Mouse (Mus musculus) layer of hippocampus, postnatal 10 days (tissue): ENCODE results near the gene Krt23. TPM values are rescaled to one million over a fixed set of nuclear protein-coding genes. Genes with fewer than 3 reads are reported as not detected.

Source experiments
- DNase-seq, 2 experiments: peaks; one replicate each; pipeline ENCODE4 v3.0.0; 2021; ENCODE audit warnings: low spot score in 2 of 2
- long read RNA-seq: library from polyadenylated mRNA; stranded (forward); transcript quantifications from one replicate; pipeline ENCODE4 v2.0.0, GENCODE M21; 2023
- total RNA-seq, 2 experiments: library from RNA; stranded (reverse); gene quantifications; 2 replicates each; pipeline ENCODE4 v1.2.3; 2021

Krt23 gene
- not detected for total RNA-seq
- long read RNA-seq: 0 reads

DNA sequence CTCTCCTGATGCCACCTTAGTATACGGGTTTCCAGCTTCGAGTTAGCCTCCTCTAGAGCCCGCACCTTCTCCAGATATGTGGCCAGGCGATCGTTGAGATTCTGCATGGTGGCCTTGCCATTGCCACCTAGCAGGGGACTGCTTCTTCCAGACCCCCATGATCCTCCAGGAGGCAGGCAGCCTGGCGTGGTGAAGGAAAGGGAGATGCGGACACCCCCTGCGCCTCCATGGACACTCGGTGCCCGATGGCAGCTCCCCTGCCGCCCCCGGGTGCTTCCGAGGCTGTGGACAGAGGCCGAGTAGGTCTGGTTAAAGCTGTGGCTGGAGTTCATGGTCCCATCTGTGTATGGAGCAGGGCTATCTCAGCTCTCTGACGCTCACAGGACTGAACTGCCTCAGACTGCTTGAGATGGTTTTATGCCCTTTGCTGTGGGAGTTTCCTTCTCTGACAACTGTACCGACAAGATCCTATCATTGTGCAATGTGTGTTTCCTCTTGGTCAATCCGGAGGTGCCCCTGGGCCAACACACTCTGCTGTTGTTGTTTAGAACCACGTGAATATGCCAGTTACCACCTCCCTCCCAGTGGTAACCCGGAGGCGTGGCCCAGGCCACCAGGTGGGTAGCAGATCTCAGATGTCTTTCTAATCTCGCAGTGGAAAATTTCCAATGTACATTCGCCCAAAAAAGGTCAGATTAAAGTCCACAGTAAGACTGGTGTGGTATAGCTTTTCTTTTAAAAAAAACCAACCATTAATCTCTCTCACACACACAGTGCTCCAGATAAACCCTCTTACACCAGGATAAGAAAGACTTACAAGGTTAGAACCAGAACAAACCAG lies at the start of gene Krt23:
Krt23 (minus strand) TSS at position 405 of the 841 bp plus-strand sequence.
- DNase-seq: no peak

DNA sequence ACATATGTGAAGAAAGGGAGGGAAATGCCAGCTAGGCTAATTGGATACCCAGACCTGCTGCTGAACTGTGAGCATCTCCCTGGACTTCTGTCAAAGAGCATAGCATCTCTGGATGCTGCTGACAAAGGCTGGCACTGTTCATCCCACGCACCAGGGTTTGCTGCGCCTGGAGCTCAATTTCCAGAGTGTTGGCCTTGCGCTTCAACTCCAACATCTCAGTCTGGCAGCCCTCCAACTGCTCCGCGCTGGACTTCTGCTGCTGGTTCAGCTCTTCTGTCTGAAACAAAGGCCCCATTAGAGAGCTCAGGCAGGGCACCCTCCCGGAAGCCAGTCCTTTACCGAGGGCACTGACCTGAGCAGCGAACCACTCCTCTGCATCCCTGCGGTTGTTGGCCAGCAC lies 46.8 kb upstream of the Krt23 start:
- DNase-seq: peak; percentile 27 to 51

DNA sequence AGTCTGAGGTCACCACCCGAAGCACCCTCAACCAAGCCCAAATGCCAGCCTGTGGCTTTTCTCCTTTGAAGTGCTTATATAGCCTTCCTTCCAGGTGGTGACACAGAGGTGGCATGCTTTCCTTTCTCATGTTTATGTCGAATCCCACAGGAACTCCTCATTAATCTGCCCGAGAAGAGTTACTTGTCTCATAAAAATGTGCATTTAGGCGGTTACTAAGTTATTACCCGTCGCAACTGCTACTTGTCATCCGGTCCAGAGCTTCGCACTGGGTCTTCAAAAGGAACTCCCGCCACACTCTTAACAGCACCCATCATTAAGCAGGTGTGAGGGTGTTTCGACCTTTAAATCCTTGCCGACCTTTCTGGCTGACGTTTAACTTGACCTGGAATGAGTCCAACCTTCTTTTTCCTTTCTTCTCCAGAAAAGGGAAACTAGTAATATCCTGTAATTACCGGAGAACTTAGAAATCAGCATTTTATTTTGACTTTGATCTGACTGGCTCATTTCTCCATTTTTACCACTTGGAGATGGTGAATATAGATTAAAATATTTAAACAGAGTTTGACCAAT lies 28.4 kb upstream of the Krt23 start, which contains the start of gene Krt39:
Krt39 (minus strand) TSS at position 51 of the 573 bp plus-strand sequence.
- DNase-seq: no peak

DNA sequence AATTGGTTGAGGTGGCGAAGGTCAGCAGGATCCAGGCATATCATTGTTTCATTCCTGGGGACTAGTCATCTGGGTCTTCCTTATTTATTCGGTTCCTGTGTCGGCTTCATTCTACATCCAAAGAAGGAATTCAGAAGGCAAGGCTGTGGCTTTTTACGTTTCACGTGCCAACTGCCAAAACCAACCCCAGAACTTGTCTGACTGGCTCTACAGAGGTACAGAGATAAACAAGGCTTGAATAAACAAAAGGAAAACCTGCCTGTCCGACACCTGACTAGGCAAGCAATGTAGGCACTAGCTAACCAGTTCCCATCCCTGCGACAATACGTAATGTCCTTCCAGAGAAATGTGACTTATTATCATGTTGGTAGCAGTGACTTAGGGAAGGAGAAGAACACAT lies 21.2 kb upstream of the Krt23 start:
- no peak for DNase-seq

DNA sequence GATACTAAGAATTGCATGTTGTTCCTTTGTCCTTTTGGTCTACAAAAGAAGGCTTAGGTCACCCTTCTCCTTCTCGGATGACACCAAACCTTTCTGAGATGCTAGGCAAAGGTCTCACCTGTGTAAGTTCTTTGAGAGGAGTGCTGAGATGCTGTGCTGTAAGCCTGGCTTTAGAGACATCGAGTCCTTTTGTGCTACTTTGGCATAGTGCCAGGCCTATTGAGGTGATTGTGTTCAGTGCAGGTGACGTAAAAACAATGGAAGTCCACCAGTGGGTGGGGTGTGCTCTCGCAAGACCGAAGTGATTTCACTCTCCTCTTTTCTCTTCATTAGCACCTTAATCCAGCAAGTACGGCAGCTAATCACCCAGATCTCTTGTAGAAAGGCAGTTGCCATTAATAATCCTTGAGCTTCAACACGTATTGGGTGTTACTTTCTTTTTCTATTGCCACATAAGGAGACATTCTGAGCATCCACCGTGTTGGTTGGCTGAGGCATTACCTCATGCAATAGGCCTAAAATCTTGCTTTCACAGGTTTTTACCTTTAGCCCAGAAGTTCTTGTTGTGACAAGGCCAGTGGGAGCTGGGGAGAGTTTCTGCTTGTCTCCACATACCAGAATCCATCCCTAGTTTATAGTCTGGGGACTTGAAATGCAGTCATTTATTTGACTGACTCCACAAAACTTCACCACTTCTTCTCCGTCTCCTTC lies 7.3 kb upstream of the Krt23 start:
- no peak for DNase-seq

DNA sequence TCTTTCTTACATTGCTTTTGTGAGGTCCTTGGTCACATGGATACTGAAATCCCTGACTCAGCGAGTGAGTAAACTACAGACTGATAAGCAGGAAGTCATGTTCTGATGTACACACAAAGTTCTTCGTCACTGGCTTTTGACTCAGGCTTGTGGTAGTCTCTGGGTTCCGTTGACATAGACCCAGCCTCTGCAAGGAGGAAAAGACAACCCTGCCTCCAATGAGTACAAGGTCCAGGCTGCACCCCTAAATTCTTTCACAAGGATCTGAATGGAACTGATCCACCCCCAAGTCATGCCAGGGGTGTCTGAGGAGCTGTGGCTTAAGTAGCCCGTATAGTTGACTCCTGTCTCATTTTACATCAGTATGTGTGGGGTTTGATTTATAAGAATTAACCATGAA lies 3.5 kb upstream of the Krt23 start:
- no peak for DNase-seq

DNA sequence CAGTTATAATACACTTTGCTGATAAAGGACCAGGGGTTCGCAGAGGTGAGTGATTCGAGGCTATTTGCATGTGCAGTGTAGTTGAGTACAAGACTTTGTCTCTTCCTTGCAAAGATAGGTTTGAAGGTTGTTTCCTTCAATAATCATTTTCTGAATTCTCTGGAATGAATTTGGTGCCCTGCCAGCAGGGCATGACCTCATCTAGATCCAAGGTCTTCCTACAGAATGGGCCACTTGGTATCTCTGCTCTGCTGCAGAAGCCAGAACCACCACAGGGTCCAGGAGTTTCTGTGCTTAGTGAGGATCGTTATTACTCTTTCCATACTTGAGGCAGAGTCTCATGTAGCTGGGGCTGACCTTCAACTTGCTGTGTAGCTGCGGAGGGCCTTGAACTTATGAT lies 1.8 kb upstream of the Krt23 start:
- no peak for DNase-seq

DNA sequence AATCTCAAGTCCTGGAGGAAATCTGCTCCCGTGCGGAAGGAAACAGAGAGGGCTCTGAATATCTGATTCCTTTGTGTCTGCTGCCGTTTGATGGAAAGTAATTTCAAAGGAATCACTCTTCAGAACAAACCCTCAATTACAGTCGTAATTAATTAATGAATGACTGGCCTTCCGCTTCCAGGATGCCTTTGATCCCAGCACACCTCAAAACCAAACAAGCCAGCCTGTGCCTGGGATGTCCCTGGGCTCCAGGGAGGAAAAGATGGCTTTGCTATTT lies 575 bp upstream of the Krt23 start:
- DNase-seq: no peak

DNA sequence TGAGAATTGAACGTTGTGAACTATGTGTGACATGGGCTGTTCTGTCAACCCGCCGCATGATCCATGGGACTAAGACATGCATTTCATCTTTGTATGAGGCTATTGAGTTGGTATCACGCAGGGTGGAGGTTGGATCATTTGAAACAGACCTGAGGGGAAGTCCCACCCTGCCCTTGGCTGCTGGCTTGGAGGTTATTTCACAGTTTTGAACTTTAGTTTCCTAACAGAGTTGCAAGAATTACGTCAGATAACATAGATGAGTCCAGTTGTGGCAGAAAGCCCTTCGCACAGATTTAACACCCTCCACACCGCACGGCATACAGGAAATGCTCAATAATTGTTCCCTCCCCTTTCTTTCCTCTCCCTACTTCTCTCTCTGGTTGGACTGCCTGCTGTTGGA lies 1.9 kb downstream of the Krt23 start:
- no peak for DNase-seq

DNA sequence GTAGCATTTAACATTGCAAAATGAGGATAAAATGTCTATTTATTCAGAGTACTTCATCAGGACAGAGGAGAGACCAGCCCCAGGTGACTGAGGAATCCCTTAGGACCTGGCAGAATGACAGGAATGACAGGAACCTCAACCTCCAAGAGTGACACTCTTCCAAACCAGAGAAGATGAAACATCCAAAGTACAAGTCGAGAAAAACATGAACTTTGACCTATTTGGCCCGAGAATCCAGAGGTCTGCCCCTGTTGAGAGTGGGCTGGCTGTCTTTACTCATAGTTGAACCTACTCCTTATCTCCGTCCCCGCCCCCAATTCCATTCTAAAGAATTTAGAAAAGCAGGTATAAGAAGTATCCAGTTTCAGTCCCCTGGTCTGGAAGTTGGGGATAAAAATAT lies 2.3 kb downstream of the Krt23 start:
- no peak for DNase-seq

DNA sequence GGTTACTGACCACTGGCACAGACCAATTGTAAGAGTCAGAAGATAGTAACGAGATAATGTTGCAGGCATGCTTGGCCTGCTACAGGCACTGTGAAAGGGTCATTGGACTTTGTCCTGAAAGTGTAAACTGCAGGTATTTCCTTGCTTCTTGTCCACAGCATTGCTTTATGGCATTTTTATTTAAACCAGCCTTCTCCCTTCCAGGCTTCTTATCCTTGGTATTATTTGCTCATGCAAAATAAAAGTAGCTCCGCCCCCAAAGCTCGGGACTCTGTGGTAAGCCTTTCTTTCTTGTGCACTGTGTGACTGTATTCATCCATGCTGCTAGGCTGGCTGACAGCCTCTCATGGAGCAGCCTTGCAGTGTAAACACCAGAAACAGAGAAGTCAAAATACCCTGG lies 3.7 kb downstream of the Krt23 start:
- no peak for DNase-seq

DNA sequence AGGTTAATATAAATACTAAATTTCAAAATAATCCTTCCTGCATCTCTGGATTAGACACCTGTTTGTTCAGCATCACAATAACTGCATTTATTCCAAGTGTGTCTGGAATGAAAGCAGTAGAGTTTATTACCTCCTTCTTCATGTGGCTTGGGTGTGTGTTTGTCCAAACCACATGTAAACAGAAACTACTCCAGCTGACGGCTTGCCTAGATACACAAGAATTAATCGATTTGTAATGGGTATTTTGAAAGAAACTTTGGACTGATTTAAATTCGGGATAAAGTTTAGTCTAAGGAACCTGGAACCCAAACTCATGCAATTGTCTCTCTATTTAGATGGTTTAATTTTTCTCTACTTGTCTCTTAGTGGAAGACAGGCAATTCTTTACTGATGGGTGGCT lies 18.0 kb downstream of the Krt23 start:
- DNase-seq: no peak

DNA sequence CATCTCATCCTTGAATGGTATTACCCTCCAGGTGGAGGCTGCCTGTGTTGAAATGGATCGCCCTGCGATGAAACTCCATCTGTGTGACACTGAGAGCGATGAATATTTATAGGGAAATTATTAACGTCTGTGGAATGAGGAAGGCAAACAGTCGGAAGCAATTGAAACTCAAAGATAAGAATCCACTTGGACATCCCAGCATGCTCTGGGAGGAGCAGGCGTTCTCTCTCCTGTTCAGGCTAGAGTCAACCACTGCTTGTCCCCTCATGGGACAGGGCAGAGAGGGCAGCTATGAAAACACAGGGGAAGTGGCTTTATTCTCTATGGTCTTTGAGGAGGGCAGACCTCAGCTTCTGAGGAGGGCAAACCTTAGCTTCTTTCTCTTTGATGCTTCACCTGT lies 19.5 kb downstream of the Krt23 start:
- DNase-seq: no peak

DNA sequence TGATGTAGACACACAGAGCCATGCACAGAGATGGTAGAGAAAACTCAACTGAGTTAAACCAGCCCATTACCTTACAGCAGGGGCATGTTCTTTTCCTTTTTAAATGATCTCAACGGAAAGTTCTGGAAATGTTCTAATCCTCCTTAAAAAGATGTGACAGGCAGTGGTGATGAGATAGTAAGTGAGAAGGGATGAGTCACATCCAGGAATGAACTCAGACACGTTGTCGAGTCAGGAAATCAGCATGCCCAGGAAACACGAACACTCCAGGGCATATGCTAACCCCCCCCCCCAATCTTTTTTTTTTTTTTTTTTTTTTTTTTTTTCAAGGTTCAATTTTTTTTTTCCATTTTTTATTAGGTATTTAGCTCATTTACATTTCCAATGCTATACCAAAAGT lies 20.5 kb downstream of the Krt23 start:
- DNase-seq: no peak

DNA sequence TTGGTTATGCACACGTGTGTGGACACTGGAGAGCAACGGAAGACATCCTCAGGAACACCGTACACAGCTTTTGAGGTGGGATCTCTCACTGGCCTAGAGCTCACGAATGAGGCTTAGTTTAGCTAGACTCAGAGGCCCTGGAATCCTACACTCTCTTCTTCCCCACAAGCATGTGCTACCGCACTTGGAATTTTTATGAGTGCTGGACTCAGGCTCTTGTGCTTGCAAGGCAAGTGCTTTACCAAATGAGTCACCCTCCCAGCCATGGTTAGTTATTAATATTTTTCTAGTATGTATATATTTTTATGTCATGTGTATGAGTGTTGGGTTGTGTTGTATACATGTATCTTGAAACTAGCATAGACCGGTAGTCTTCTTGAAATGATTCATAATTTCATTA lies 21.0 kb downstream of the Krt23 start:
- DNase-seq: no peak

DNA sequence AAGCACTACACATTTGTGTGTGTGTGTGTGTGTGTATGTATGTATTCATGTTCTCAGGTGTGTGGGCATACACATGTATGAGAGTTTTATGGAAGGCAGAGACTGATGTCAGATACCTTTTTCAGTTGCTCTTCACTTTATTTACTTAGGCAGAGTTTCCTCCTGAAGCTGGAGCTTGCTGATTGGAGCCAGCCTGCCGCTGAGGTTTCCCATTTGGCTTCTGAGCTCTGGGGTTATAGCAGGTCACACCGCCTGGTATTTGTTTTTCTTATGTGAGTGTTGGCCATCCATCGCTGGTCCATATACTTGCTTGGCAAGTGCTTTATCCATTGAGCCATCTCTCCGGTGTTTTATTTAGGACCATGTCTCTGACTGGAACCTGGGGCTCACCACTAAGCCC lies 23.7 kb downstream of the Krt23 start:
- DNase-seq: no peak

DNA sequence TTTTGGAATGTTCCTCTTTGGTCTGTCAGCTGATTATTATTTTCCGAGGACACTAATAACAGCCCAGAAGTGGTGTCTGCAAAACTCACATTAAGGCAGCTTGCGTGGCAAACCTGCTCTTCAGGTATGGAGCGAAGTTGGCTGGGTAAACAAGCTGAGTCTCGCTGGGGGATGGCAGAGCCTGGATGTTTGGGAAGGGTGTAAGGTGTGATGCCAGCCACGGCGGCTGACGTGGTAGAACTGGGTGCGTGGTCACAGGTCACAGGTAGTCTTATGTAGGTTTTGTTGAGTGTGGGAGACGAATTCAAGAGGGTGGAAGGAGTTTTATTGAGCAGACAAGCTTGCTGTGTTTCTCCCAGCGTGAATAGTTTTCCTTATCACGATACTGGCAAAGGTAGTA lies 24.4 kb downstream of the Krt23 start:
- no peak for DNase-seq

DNA sequence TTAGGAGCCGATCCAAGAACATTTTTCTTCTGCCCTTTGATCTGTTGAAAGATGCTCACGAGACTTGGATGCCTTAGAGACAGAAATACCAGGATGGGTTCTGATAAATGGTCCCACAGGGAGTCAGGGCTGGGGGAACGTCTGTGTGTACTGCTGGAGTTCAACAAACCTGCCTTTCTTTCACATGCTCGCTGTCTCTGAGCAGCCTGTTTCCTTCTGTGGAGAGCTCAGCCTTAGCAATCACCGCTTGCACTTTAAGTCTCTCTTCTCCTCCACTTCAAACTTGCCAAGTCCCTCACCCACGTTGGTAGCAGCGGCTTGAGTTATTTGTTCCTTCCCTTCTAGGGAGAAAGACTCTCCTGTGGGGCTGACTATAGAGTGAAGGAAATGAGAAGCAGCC lies 26.6 kb downstream of the Krt23 start:
- DNase-seq: no peak

DNA sequence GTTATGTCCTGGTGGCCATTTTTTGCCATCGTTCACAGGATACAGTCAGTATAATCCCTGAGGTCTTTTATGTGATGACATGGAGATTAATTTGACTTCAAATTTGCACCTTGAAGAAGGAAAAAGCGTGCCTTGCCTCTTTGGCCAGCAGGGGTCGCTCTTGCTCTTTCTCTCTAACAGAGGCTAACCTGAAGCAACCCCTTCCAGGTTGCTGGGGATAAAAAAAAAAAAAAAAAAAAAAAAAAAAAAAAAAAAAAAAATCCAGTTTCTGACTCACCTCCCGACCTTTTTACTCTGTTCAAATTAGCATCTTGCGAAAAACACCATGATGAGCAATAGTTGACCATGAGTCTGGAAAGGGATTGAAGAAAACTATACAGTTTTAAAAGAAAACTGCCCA lies 28.1 kb downstream of the Krt23 start:
- DNase-seq: peak; percentile 87 to 89

DNA sequence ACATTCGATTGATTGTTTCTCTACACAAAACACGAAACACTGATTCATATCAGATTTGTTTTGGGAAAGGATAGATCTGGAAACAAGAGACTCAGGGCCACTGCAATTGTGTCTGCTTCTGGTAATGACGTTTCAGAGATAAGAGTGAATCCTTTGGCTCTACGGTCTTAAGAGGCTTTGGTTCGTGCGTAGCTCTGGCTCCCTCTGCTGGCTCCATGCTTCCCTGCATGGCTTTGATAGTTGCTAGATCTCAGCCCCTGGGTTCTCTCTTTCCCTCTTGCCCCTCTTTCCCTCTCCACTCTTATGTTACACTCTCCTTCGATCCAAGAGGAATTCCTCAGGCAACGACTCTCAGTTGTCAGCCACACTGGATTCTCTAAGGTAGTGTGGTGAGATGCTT lies 29.8 kb downstream of the Krt23 start:
- DNase-seq: peak; percentile 79 to 83

DNA sequence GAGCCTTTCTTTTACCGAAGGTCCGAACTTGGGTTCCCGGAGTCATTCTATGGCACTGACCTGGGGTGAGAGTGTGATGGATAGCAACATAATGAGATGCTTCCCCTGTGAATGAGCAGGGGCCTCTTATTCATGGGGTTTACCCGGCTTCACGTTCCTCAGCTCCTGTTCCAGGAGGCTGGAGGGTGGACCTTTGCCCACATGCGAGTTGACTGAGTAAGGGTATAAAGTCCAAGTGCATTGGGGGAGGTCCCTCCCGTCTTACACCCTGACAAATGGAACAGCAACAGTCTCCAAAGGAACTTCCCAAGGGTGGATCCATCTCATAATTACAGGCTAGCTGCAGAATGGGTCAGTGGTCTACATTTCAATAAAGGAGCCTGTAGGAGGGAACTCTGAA lies 31.2 kb downstream of the Krt23 start:
- DNase-seq: no peak

DNA sequence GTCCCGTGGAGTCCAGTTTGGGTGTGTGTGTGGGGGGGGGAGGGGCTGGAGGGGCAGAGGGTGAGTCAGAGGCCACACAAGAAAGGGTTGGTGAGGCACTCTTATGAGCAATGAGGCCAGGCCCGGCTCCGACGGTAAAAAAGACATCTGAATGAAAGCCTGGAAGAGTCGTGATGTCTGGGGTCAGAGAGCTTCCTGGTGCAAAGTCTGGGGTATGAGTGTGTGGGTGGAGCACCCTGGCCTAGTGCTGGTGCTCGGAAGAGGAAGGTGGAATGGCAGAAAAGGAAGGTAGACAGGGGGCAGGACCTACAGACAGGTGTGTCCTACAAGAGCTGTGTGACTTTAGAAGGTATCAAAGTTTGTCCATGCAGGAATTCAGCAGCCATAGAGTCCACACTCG lies 34.0 kb downstream of the Krt23 start:
- no peak for DNase-seq

DNA sequence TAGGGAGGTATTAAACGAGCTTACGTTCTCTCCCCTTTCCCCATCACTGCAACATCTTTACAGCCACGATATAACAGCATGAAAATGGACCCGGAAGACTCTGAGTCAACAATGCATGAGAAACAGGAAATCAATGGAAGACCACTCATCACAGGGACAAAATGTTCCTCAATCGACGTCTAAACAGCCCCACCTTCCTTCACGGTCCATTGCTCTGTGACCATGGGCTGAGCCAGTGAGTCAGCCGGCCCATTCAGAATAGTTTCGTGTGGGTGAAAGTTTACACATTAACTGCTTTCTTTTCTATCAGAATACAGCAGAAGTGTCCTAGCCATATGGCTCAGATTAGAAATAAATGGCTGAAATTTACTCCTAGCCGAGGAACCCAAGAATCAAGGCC lies 38.2 kb downstream of the Krt23 start:
- DNase-seq: no peak
